Mouse (Mus musculus) limb, embryonic 11.5 days (tissue): ENCODE results near the gene Dll1. TPM values are rescaled to one million over a fixed set of nuclear protein-coding genes. Genes with fewer than 3 reads are reported as not detected.

ENCODE experiments used
- ATAC-seq: fragments of 200-750 bp; cut with Nextera tagmentation; 2 replicates; pipeline ENCODE4 v1.8.0; 2017; ENCODE audit warnings: low read depth; ENCODE audit not compliant: insufficient number of reproducible peaks, low FRiP score, low TSS enrichment
- DNase-seq: peaks from one replicate; pipeline ENCODE4 v3.0.0-alpha.2; 2015; ENCODE audit warnings: low spot score
- H3K27ac ChIP-seq: fragments of 300-500 bp; sonication (generic); replicated peaks from 2 replicates; pipeline ENCODE4 v1.5.1; 2014; ENCODE audit warnings: low read depth, mild to moderate bottlenecking, low read length
- H3K27me3 ChIP-seq: fragments of 300-500 bp; sonication (generic); 2 replicates; pipeline ENCODE4 v1.6.1; 2014; ENCODE audit warnings: mild to moderate bottlenecking, low read length, mixed read lengths; ENCODE audit not compliant: control insufficient read depth, insufficient read depth
- H3K36me3 ChIP-seq: fragments of 300-500 bp; sonication (generic); 2 replicates; pipeline ENCODE4 v1.6.1; 2014; ENCODE audit warnings: mild to moderate bottlenecking, low read length, moderate library complexity, mixed read lengths; ENCODE audit not compliant: control insufficient read depth, insufficient read depth
- H3K4me1 ChIP-seq: fragments of 300-500 bp; sonication (generic); 2 replicates; pipeline ENCODE4 v1.6.1; 2014; ENCODE audit warnings: low read length, mixed read lengths; ENCODE audit not compliant: control insufficient read depth, insufficient read depth
- H3K4me2 ChIP-seq: fragments of 300-500 bp; sonication (generic); 2 replicates; pipeline ENCODE4 v1.6.1; 2014; ENCODE audit warnings: low read depth, mild to moderate bottlenecking, moderate library complexity; ENCODE audit not compliant: severe bottlenecking
- H3K4me3 ChIP-seq: fragments of 300-500 bp; sonication (generic); 2 replicates; pipeline ENCODE4 v1.5.1; 2014; ENCODE audit warnings: low read depth, low read length
- H3K9ac ChIP-seq: fragments of 300-500 bp; sonication (generic); 2 replicates; pipeline ENCODE4 v1.6.1; 2014; ENCODE audit warnings: mild to moderate bottlenecking, low read length
- H3K9me3 ChIP-seq: fragments of 300-500 bp; sonication (generic); 2 replicates; pipeline ENCODE4 v1.6.1; 2016; ENCODE audit warnings: low read length; ENCODE audit not compliant: control insufficient read depth
- WGBS: fragments of 180-500 bp; shearing (Covaris S2); extraction: QIAGEN DNeasy Blood & Tissue Kit; methylation state at CpG from one replicate; pipeline ENCODE4 v1.1.7; 2014; 5-methylcytosine and 5-hydroxymethylcytosine counted together
- polyA plus RNA-seq: library from polyadenylated mRNA; unstranded; fragments of >200 nt; fragmentation: Nextera tagmentation; extraction: Ambion mirVana; gene quantifications from 2 replicates; pipeline ENCODE4 v1.2.1, GENCODE M21; 2014

The Dll1 gene
- polyA plus RNA-seq, result 2.9 and 3.3 TPM in 2 replicates

- H3K4me1 ChIP-seq, result peaks cover 16% of the 10 kb centered on the region
- peak within 1 kb of the TSS; percentile 81 for H3K4me2 ChIP-seq
- H3K36me3 ChIP-seq, result no peaks in the 10 kb centered on the region
- peak; percentile 58 for DNase-seq
- H3K9ac ChIP-seq, result peak within 1 kb of the TSS; percentile 56
- H3K27me3 ChIP-seq, result peaks cover 88% of the 10 kb centered on the region
- WGBS, result under 1% methylated on average over 36 of the region's 36 CpGs
- H3K9me3 ChIP-seq, result no peaks in the 10 kb centered on the region; the same call in 1 of the 2 replicates
- ATAC-seq, result no peak
- no peak within 1 kb of the TSS for H3K27ac ChIP-seq
- H3K4me3 ChIP-seq, result peak within 1 kb of the TSS; percentile 43
Measured at GRCm38 (mm10) chr17:15376494-15377181, at the start of gene Dll1. Gene Dll1 (minus strand): TSS chr17:15376872.

GRCm38 (mm10) chr17:15425931-15426330 lies 49.3 kb upstream of the Dll1 start:
- peaks cover 14% of the 10 kb centered on the region for H3K36me3 ChIP-seq
- H3K9ac ChIP-seq, result no peak overlapping the region

GRCm38 (mm10) chr17:15423080-15423765 lies 46.6 kb upstream of the Dll1 start:
- DNase-seq (no peak), ATAC-seq (no peak)
- Histone ChIP-seq H3K36me3 (peaks cover 15% of the 10 kb centered on the region), H3K4me3 (no peak overlapping the region), H3K4me1 (no peaks in the 10 kb centered on the region), H3K4me2 (no peak overlapping the region), H3K27me3 (no peaks in the 10 kb centered on the region), H3K9me3 (no peaks in the 10 kb centered on the region), H3K27ac (no peak overlapping the region), H3K9ac (no peak overlapping the region)
- WGBS, result 57% methylated on average over 8 of the region's 8 CpGs

More at GRCm38 (mm10) chr17:15425931-15426330, 49.3 kb upstream of the Dll1 start:
- WGBS, result 69% methylated on average over 3 of the region's 3 CpGs
- DNase-seq, result no peak
- Histone ChIP-seq H3K27me3 (no peaks in the 10 kb centered on the region), H3K4me2 (no peak overlapping the region), H3K27ac (no peak overlapping the region), H3K9me3 (no peaks in the 10 kb centered on the region), H3K4me3 (no peak overlapping the region), H3K4me1 (no peaks in the 10 kb centered on the region)
- ATAC-seq, result no peak

GRCm38 (mm10) chr17:15422666-15423065 lies 46.0 kb upstream of the Dll1 start:
- Histone ChIP-seq H3K27ac (no peak overlapping the region), H3K4me1 (no peaks in the 10 kb centered on the region), H3K36me3 (peaks cover 19% of the 10 kb centered on the region), H3K9me3 (no peaks in the 10 kb centered on the region), H3K27me3 (no peaks in the 10 kb centered on the region), H3K4me2 (no peak overlapping the region), H3K9ac (no peak overlapping the region), H3K4me3 (no peak overlapping the region)
- DNase-seq, result no peak
- ATAC-seq, result no peak
- 72% methylated on average over 9 of the region's 9 CpGs for WGBS

- Histone ChIP-seq H3K9ac (no peak overlapping the region), H3K36me3 (peaks cover 21% of the 10 kb centered on the region), H3K9me3 (no peaks in the 10 kb centered on the region), H3K4me2 (no peak overlapping the region), H3K4me1 (no peaks in the 10 kb centered on the region), H3K27ac (no peak overlapping the region), H3K27me3 (no peaks in the 10 kb centered on the region), H3K4me3 (no peak overlapping the region)
- no peak for DNase-seq
- 97% methylated on average over 6 of the region's 6 CpGs for WGBS
- ATAC-seq, result no peak
Measured at GRCm38 (mm10) chr17:15421446-15421845, 44.8 kb upstream of the Dll1 start.

- Histone ChIP-seq H3K36me3 (peaks cover 18% of the 10 kb centered on the region), H3K27ac (no peak overlapping the region), H3K9ac (no peak overlapping the region), H3K4me1 (no peaks in the 10 kb centered on the region), H3K27me3 (no peaks in the 10 kb centered on the region), H3K4me2 (no peak overlapping the region), H3K9me3 (no peaks in the 10 kb centered on the region), H3K4me3 (no peak overlapping the region)
- ATAC-seq (no peak), DNase-seq (no peak)
- WGBS, result 89% methylated on average over 8 of the region's 8 CpGs
Measured at GRCm38 (mm10) chr17:15420021-15420603, 43.4 kb upstream of the Dll1 start.

GRCm38 (mm10) chr17:15419534-15419933 lies 42.9 kb upstream of the Dll1 start:
- WGBS, result 88% methylated on average over 8 of the region's 8 CpGs
- Histone ChIP-seq H3K36me3 (peaks cover 18% of the 10 kb centered on the region), H3K4me3 (no peak overlapping the region), H3K9ac (no peak overlapping the region), H3K4me2 (no peak overlapping the region), H3K9me3 (no peaks in the 10 kb centered on the region), H3K4me1 (no peaks in the 10 kb centered on the region), H3K27me3 (no peaks in the 10 kb centered on the region), H3K27ac (no peak overlapping the region)
- DNase-seq, result no peak
- no peak for ATAC-seq

GRCm38 (mm10) chr17:15416596-15417215 lies 40.0 kb upstream of the Dll1 start:
- Histone ChIP-seq H3K36me3 (peaks cover 15% of the 10 kb centered on the region), H3K27ac (no peak overlapping the region), H3K9me3 (no peaks in the 10 kb centered on the region), H3K27me3 (no peaks in the 10 kb centered on the region), H3K4me1 (no peaks in the 10 kb centered on the region), H3K9ac (no peak overlapping the region), H3K4me2 (no peak overlapping the region), H3K4me3 (no peak overlapping the region)
- DNase-seq (no peak), ATAC-seq (no peak)
- 91% methylated on average over 12 of the region's 12 CpGs for WGBS
